Mouse (Mus musculus): ENCODE results near the gene Med4.
"Not testable (repeated sequence)": the region's sequence is repeated elsewhere in the genome, so short reads cannot be mapped to it uniquely, and the experiment has no call there.

- not testable (repeated sequence) for TF ChIP-seq CTCF, POLR2A (IDR thresholded peaks at IDR 0.05; ENCODE audit: insufficient read depth, low read depth, low read length)
Observed at GRCm38 (mm10) chr14:73528661-73529060, 18.8 kb downstream of the Med4 start.
